Mouse (Mus musculus) cerebellum, postnatal 10 days (tissue): Measurements from ENCODE around the gene Agpat3.
A peak's percentile ranks its signal among the peaks of the same experiment; 100 is the strongest.

Source experiments
- DNase-seq, 2 experiments: peaks; one replicate each; pipeline ENCODE4 v3.0.0; 2021; ENCODE audit warnings: mixed read lengths in 2 of 2

Agpat3 gene

DNA sequence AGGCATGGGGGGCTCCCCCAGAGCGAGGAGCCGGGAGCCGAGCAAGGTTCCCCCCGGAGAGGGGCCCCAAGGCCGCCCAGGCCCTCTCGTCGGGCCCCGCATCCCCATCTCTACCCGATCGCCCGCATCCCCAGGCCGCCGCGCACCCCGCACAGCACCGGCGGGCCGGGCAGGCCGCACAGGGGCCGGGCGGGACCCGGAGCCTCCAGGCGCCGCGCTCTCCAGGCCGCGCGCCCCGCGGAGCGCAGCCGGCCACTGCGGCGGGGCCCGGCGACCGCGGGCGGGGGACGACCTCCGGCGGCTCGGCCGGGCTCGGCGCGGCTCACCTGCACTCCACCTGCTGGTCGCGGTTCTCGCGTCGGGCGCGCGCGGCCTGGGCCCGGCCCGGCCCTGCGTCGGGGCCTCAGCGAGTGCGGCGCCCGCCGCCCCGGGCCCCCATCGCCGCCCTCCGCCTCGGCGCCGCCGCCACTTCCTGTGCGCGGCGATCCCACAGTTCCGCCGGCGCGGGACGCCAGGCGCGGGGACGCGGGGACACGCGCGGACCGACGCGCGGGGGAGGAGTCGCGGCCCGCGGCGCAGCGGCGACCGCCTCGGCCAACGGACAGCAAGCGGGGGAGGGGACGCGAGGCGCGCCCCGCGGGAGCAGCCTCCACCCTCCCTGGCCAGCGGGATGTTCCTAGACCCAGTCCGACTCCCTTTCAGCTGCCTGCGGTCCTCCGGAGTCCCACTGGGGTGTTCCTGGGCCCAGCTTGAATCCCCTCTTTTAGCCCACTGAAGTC, at the start of gene Agpat3:
Gene Agpat3, minus strand, starts transcription at position 603 of the 779 bp plus-strand sequence.
- peak; percentile 79 to 80 for DNase-seq

DNA sequence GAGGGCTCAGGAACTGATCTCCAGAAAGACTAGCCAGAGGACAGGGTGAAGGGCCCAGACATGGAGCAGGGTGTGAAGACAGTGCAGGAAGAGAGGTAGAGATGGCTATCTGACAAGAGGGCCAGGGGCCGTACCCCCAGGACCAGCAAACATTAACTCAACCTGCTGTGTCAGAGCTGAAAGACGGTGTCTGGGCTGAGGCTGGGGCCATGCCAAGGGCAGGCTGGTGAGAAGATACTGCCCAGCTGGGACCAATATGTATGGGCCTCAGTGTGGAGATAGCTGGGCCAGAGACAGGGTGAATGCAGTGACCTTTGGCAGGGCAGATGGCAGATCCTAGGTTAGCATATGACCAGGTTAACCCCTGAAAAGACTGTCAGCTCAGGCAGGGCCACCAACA, 48.8 kb upstream of the Agpat3 start:
- no peak for DNase-seq

- DNase-seq, result no peak
These were observed 46.9 kb upstream of the Agpat3 start for GRCm38 (mm10) chr10:78399090-78399657.

DNA sequence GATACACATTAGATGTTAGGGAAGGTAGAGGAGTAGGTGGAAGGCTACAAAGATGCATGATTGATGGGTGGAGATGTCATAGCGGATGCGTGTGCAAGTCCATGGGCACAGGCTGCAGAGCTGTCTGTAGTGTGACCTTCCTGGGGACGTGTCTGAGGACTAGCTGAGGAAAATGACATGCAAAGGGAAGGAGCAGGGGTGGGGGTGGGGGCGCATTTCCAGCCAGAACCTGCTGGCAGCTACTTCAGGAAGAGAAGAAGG, 44.3 kb upstream of the Agpat3 start:
- no peak for DNase-seq

- DNase-seq, result peak; percentile 98 to 100
These were observed 43.7 kb upstream of the Agpat3 start for GRCm38 (mm10) chr10:78395819-78396624.

DNA sequence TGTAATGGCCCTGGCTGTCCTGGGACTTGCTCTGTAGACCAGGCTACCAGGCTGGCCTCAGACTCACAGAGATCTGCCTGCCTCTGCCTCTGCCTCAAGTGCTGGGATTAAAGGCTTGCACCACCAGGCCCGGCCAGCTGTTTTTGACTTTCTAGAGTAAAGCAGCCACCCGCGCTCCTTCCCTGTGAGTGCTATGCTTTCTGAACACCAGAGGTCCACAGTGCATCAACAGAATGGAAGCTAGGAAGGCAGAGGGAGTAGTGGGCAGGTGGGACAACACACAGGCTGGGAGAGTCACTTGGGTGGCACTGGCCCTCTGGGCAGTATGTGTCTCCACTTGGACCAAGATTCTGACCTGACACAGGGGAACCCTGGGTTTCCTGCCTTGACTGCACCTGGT, 43.1 kb upstream of the Agpat3 start:
- DNase-seq, result no peak

- DNase-seq, result peak; percentile 90 to 93
These were observed 39.8 kb upstream of the Agpat3 start for GRCm38 (mm10) chr10:78392072-78392471.

- DNase-seq, result no peak
These were observed 38.7 kb upstream of the Agpat3 start for GRCm38 (mm10) chr10:78390982-78391470.

- peak in 1 of 2 experiments; percentile 55 for DNase-seq
These were observed 36.1 kb upstream of the Agpat3 start for GRCm38 (mm10) chr10:78388216-78388980.

GRCm38 (mm10) chr10:78385520-78385919, 33.2 kb upstream of the Agpat3 start:
- DNase-seq, result no peak

DNA sequence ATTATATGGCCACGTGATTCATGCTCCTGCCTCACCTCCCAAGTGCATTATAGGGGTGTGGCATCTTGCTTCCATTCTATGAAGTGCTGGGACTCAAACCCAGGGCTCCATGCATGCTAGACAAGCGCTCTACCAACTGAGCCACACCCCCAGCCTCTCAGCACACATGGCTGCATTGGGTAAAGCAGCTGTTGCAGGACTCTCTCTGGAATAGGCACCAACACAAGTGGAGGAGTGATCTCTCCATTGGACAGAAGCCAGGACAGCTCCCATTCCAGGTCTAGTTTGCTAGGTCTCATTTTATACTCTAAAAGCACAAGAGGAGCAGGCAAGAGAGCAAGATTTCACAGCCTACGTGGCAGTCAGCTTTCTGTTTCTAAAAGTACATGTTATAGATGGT, 31.3 kb upstream of the Agpat3 start:
- no peak for DNase-seq

- no peak for DNase-seq
These were observed 26.2 kb upstream of the Agpat3 start for GRCm38 (mm10) chr10:78378516-78378915.

- no peak for DNase-seq
These were observed 20.7 kb upstream of the Agpat3 start for GRCm38 (mm10) chr10:78372681-78373668.

GRCm38 (mm10) chr10:78371746-78372145, 19.5 kb upstream of the Agpat3 start:
- DNase-seq, result no peak

- no peak for DNase-seq
These were observed 15.3 kb upstream of the Agpat3 start for GRCm38 (mm10) chr10:78367586-78367985.

DNA sequence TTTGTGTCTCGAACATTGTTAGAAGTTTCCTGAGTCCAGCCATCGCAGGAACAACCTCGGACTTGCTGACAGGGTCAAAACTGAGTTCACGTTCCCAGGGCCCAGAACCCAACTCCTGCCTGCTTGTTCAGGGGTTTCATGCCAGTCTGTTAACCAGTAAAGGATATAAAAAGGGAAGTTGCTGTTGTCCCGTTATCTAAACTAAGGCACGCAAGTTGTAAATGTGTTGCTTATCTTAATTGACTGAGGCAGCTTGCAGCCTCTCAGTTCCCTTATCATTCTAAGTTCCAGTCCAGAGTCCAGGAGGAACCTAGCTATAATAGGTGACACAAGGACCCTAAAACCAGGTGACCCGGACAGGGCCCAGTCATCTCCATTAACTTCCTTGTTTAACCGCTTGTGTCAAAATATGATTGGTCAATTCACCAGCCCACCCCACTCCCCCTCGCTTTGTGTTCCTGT, 14.6 kb upstream of the Agpat3 start:
- no peak for DNase-seq

GRCm38 (mm10) chr10:78366195-78366834, 14.0 kb upstream of the Agpat3 start:
- DNase-seq, result no peak

GRCm38 (mm10) chr10:78365555-78365954, 13.3 kb upstream of the Agpat3 start:
- DNase-seq, result no peak

GRCm38 (mm10) chr10:78364106-78364505, 11.8 kb upstream of the Agpat3 start:
- DNase-seq, result no peak

- no peak for DNase-seq
These were observed 11.1 kb upstream of the Agpat3 start for GRCm38 (mm10) chr10:78363366-78363765.

DNA sequence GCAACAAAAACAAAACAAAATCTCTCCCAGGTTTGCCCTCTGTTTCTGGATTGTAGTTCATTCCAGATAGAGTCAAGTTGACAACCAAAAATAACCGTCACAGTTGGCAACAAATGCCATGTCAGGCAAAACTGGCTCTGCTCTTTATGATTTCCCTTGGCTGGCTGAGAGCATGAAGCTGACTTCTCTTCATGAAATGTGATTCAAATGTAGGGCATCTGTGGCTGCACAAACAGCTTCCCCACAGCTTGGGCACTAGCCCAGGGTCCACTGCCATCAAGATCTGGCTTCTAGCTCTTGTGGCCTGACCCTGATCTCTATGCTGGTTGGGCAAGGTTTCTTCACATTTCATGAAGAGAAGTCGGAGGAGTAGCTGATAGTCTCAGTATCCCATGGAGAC, 9.7 kb upstream of the Agpat3 start:
- peak; percentile 70 for DNase-seq
